Mouse (Mus musculus) heart, embryonic 16.5 days (tissue): Measurements from ENCODE around the gene Nlk. TPM values are rescaled to one million over a fixed set of nuclear protein-coding genes. Genes with fewer than 3 reads are reported as not detected.
"Not testable (repeated sequence)": the region's sequence is repeated elsewhere in the genome, so short reads cannot be mapped to it uniquely, and the experiment has no call there.

Experiments
- ATAC-seq: fragments of 200-750 bp; cut with Nextera tagmentation; replicated peaks from 2 replicates; pipeline ENCODE4 v1.8.0; 2017; ENCODE audit warnings: moderate number of reproducible peaks; ENCODE audit not compliant: insufficient read depth, low FRiP score; ENCODE audit errors: extremely low read depth
- H3K27ac ChIP-seq: fragments of 300-500 bp; sonication (generic); 2 replicates; pipeline ENCODE4 v1.5.1; 2014; ENCODE audit warnings: mild to moderate bottlenecking, low read length, control low read depth, moderate library complexity
- H3K27me3 ChIP-seq: fragments of 300-500 bp; sonication (generic); 2 replicates; pipeline ENCODE4 v1.6.1; 2014; ENCODE audit warnings: low read length, mixed read lengths; ENCODE audit not compliant: control insufficient read depth, insufficient read depth
- H3K36me3 ChIP-seq: fragments of 300-500 bp; sonication (generic); 2 replicates; pipeline ENCODE4 v1.6.1; 2014; ENCODE audit not compliant: control insufficient read depth, insufficient read depth
- H3K4me1 ChIP-seq: fragments of 300-500 bp; sonication (generic); 2 replicates; pipeline ENCODE4 v1.6.1; 2014; ENCODE audit warnings: low read length, mixed read lengths; ENCODE audit not compliant: control insufficient read depth, insufficient read depth
- H3K4me2 ChIP-seq: fragments of 300-500 bp; sonication (generic); 2 replicates; pipeline ENCODE4 v1.6.1; 2014; ENCODE audit warnings: low read depth, mild to moderate bottlenecking, control low read depth, low read length
- H3K4me3 ChIP-seq: fragments of 300-500 bp; sonication (generic); 2 replicates; pipeline ENCODE4 v1.5.1; 2014; ENCODE audit warnings: mild to moderate bottlenecking, control low read depth, low read length
- H3K9ac ChIP-seq: fragments of 300-500 bp; sonication (generic); 2 replicates; pipeline ENCODE4 v1.6.1; 2014; ENCODE audit warnings: low read length, control low read depth
- H3K9me3 ChIP-seq: fragments of 300-500 bp; sonication (generic); replicated peaks from 2 replicates; pipeline ENCODE4 v1.6.1; 2016; ENCODE audit warnings: low read length; ENCODE audit not compliant: control insufficient read depth
- WGBS: fragments of 180-500 bp; shearing (Covaris S2); extraction: QIAGEN DNeasy Blood & Tissue Kit; methylation state at CpG from one replicate; pipeline ENCODE4 v1.1.7; 2014; 5-methylcytosine and 5-hydroxymethylcytosine counted together
- polyA plus RNA-seq: library from polyadenylated mRNA; unstranded; fragments of >200 nt; fragmentation: Nextera tagmentation; extraction: Ambion mirVana; gene quantifications from 2 replicates; pipeline ENCODE4 v1.2.1, GENCODE M21; 2015

The Nlk gene
- polyA plus RNA-seq, 1 experiment from 2014 or later = 10.8 TPM

DNA sequence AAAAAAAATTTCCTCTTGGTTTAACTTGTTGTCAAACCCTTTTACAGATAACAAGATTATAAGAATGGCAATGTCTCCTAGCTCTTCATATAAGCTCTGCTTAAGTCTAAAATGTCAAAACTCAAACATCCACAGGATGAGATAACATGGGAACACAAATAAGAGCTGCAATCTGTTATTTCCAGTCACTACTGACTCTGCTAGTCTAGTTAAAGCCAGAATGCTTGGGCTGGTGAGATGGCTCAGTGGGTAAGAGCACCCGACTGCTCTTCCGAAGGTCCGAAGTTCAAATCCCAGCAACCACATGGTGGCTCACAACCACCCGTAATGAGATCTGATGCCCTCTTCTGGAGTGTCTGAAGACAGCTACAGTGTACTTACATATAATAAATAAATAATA, 123.1 kb downstream of the Nlk start:
- peaks cover 34% of the 10 kb centered on the region for H3K36me3 ChIP-seq
- not testable (repeated sequence) for H3K9me3 ChIP-seq, H3K4me1 ChIP-seq, H3K4me2 ChIP-seq, H3K27ac ChIP-seq, H3K27me3 ChIP-seq, H3K9ac ChIP-seq, H3K4me3 ChIP-seq, ATAC-seq
- WGBS = 88% methylated on average over 3 of the region's 4 CpGs

- Histone ChIP-seq H3K9ac (no peak overlapping the region), H3K4me2 (no peak overlapping the region), H3K36me3 (peaks cover 31% of the 10 kb centered on the region), H3K4me3 (no peak overlapping the region), H3K9me3 (no peaks in the 10 kb centered on the region), H3K4me1 (peaks cover 1% of the 10 kb centered on the region; the same call in 1 of the 2 replicates), H3K27ac (no peak overlapping the region), H3K27me3 (no peaks in the 10 kb centered on the region)
- WGBS = 79% methylated on average over 6 of the region's 6 CpGs
- no peak for ATAC-seq
These were observed 125.3 kb downstream of the Nlk start for GRCm38 (mm10) chr11:78571854-78572253.

DNA sequence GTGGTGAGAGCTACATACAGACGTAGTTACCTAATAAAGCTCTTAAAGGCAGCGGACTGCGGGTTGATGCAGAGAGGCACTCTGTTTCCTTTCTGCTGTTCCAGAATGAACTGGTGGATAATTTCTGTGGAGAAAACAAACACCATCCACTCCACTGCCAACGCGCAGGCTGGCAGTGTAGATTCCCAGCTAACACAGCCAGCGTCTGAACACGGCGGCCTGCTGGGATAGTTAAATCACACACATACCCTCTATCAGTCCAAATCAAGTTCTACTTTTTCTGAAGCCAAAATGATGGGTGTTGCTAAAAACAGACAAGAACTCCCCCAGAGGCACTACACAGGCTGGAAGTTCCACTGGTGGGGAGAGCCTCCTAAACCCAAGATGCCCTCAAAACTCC, 125.7 kb downstream of the Nlk start:
- Histone ChIP-seq H3K4me3 (no peak overlapping the region), H3K4me1 (peaks cover 5% of the 10 kb centered on the region; the same call in 1 of the 2 replicates), H3K9me3 (no peaks in the 10 kb centered on the region), H3K36me3 (peaks cover 27% of the 10 kb centered on the region), H3K27ac (no peak overlapping the region), H3K4me2 (no peak overlapping the region), H3K9ac (no peak overlapping the region), H3K27me3 (no peaks in the 10 kb centered on the region)
- WGBS = 93% methylated on average over 8 of the region's 8 CpGs
- ATAC-seq = no peak

DNA sequence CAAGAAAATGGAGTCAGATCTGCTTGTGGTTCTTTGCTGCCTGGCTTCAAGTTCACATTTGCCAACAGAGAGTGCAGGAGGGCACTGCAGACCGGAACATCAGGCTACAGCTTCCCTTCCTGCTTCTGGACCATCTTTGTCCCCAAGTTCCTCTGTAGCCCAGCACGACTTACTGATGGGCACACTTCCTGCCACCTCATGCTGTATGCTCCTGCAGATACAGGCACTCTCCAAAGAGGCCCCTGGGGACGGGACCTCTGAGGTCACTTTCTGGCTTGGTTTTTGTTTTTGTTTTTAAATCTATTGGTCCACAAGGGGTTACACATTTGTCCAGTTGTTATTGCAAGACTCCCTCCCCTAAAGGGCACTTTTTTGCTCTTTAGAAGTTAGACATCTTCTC, 127.4 kb downstream of the Nlk start:
- ATAC-seq = no peak
- no peaks in the 10 kb centered on the region for H3K27me3 ChIP-seq
- no peak overlapping the region for H3K27ac ChIP-seq
- no peak overlapping the region for H3K4me2 ChIP-seq
- H3K4me3 ChIP-seq = no peak overlapping the region
- H3K9me3 ChIP-seq = no peaks in the 10 kb centered on the region
- peaks cover 29% of the 10 kb centered on the region for H3K36me3 ChIP-seq
- peaks cover 8% of the 10 kb centered on the region; the same call in 1 of the 2 replicates for H3K4me1 ChIP-seq
- no peak overlapping the region for H3K9ac ChIP-seq
- 60% methylated on average over 3 of the region's 3 CpGs for WGBS

- Histone ChIP-seq H3K27me3 (no peaks in the 10 kb centered on the region), H3K36me3 (peaks cover 26% of the 10 kb centered on the region), H3K4me2 (no peak overlapping the region), H3K27ac (no peak overlapping the region), H3K4me3 (no peak overlapping the region), H3K4me1 (peaks cover 8% of the 10 kb centered on the region; the same call in 1 of the 2 replicates), H3K9ac (no peak overlapping the region), H3K9me3 (no peaks in the 10 kb centered on the region)
- 73% methylated on average over 10 of the region's 10 CpGs for WGBS
- ATAC-seq = no peak
These were observed 128.3 kb downstream of the Nlk start for GRCm38 (mm10) chr11:78568827-78569226.

- Histone ChIP-seq H3K9ac (no peak overlapping the region), H3K4me1 (peaks cover 8% of the 10 kb centered on the region; the same call in 1 of the 2 replicates), H3K36me3 (peaks cover 19% of the 10 kb centered on the region)
These were observed 129.6 kb downstream of the Nlk start for GRCm38 (mm10) chr11:78567614-78568013.

GRCm38 (mm10) chr11:78566775-78567174, 130.4 kb downstream of the Nlk start:
- H3K4me3 ChIP-seq = no peak overlapping the region
- 29% methylated on average over 6 of the region's 6 CpGs for WGBS
- peak overlapping the region; percentile 74 for H3K27ac ChIP-seq
- no peaks in the 10 kb centered on the region for H3K27me3 ChIP-seq
- peaks cover 8% of the 10 kb centered on the region; the same call in 1 of the 2 replicates for H3K4me1 ChIP-seq
- H3K36me3 ChIP-seq = peaks cover 12% of the 10 kb centered on the region
- no peak overlapping the region for H3K9ac ChIP-seq
- no peaks in the 10 kb centered on the region for H3K9me3 ChIP-seq
- no peak overlapping the region for H3K4me2 ChIP-seq
- ATAC-seq = peak; percentile 65

More at GRCm38 (mm10) chr11:78567614-78568013, 129.6 kb downstream of the Nlk start:
- ATAC-seq = no peak
- H3K4me3 ChIP-seq = no peak overlapping the region
- H3K4me2 ChIP-seq = no peak overlapping the region
- H3K27ac ChIP-seq = no peak overlapping the region
- no peaks in the 10 kb centered on the region for H3K27me3 ChIP-seq
- no peaks in the 10 kb centered on the region for H3K9me3 ChIP-seq
- WGBS = 79% methylated on average over 6 of the region's 6 CpGs

DNA sequence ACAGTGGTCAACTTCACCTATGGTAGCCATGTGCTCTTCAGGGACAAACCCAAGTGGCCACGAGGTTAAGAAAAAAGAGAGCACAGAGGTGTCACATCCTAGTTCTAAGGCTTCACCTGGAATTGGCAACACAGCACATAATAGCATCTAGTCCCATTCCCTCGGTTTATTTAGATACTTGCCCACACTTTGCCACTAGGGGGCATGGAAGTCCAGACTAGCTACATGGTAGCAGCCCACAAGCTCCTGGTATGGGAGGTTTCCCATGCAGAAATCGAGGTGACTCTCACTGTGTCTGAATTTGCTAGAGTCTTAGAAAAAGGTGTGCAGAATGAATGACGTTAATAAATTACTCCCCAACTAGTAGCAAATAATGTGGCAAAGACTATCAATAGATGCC, 136.7 kb downstream of the Nlk start:
- H3K4me3 ChIP-seq = no peak overlapping the region
- no peak overlapping the region for H3K4me2 ChIP-seq
- H3K9ac ChIP-seq = no peak overlapping the region
- peaks cover 7% of the 10 kb centered on the region for H3K4me1 ChIP-seq
- no peaks in the 10 kb centered on the region for H3K36me3 ChIP-seq
- no peak overlapping the region for H3K27ac ChIP-seq
- WGBS = 12% methylated on average over 4 of the region's 4 CpGs
- ATAC-seq = no peak
- no peaks in the 10 kb centered on the region for H3K27me3 ChIP-seq
- H3K9me3 ChIP-seq = no peaks in the 10 kb centered on the region

DNA sequence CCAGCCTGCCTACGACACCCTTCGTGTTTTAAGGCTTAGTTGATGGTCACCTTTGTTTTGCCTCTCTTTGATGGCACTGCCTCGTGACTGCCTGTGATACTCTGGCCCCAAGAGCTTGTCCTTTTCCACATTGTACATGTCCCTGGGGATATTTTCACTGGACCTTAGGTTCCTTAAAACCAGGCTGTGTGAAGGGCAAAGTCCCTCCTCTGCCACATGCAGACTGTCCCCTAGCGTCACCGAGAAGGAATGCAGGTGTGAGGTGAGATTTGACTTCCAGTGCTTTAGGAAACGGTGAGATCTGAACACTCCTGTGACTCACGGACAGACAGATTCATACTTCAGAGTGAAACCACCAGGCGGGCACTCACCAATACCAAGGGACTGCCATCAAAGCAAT, 139.9 kb downstream of the Nlk start:
- no peaks in the 10 kb centered on the region; the same call in 1 of the 2 replicates for H3K36me3 ChIP-seq
- H3K27me3 ChIP-seq = no peaks in the 10 kb centered on the region
- no peak overlapping the region for H3K9ac ChIP-seq
- no peak overlapping the region for H3K27ac ChIP-seq
- H3K4me3 ChIP-seq = no peak overlapping the region
- H3K9me3 ChIP-seq = peaks cover 8% of the 10 kb centered on the region; the same call in 1 of the 2 replicates
- H3K4me2 ChIP-seq = no peak overlapping the region
- 58% methylated on average over 8 of the region's 8 CpGs for WGBS
- peaks cover 11% of the 10 kb centered on the region for H3K4me1 ChIP-seq
- no peak for ATAC-seq
